Mouse (Mus musculus) forebrain, embryonic 15.5 days (tissue): Measurements from ENCODE around the gene Obscn. TPM values are rescaled to one million over a fixed set of nuclear protein-coding genes. Genes with fewer than 3 reads are reported as not detected.
A peak's percentile ranks its signal among the peaks of the same experiment; 100 is the strongest.

Experiments used
- ATAC-seq: fragments of 200-750 bp; cut with Nextera tagmentation; replicated peaks from 2 replicates; pipeline ENCODE4 v1.8.0; 2017; ENCODE audit warnings: mild to moderate bottlenecking, moderate TSS enrichment, moderate library complexity
- H3K27ac ChIP-seq: fragments of 300-500 bp; sonication (generic); replicated peaks from 2 replicates; pipeline ENCODE4 v1.5.1; 2015; ENCODE audit warnings: mild to moderate bottlenecking, inconsistent platforms
- H3K27me3 ChIP-seq: fragments of 300-500 bp; sonication (generic); 2 replicates; pipeline ENCODE4 v1.6.1; 2015; ENCODE audit warnings: inconsistent platforms
- H3K36me3 ChIP-seq: fragments of 300-500 bp; sonication (generic); 2 replicates; pipeline ENCODE4 v1.6.1; 2015; ENCODE audit warnings: mild to moderate bottlenecking, inconsistent platforms
- H3K4me1 ChIP-seq: fragments of 300-500 bp; sonication (generic); 2 replicates; pipeline ENCODE4 v1.6.1; 2015; ENCODE audit warnings: inconsistent platforms
- H3K4me2 ChIP-seq: fragments of 300-500 bp; sonication (generic); replicated peaks from 2 replicates; pipeline ENCODE4 v1.6.1; 2015; ENCODE audit warnings: mild to moderate bottlenecking, inconsistent platforms
- H3K4me3 ChIP-seq: fragments of 300-500 bp; sonication (generic); 2 replicates; pipeline ENCODE4 v1.5.1; 2015; ENCODE audit warnings: mild to moderate bottlenecking, inconsistent platforms
- H3K9ac ChIP-seq: fragments of 300-500 bp; sonication (generic); replicated peaks from 2 replicates; pipeline ENCODE4 v1.6.1; 2015; ENCODE audit warnings: mild to moderate bottlenecking, inconsistent platforms
- H3K9me3 ChIP-seq: fragments of 300-500 bp; sonication (generic); 2 replicates; pipeline ENCODE4 v1.6.1; 2016; ENCODE audit warnings: inconsistent platforms
- WGBS: fragments of 180-500 bp; shearing (Covaris S2); methylation state at CpG from one replicate; pipeline ENCODE4 v1.1.7; 2015; ENCODE audit warnings: mixed read lengths; 5-methylcytosine and 5-hydroxymethylcytosine counted together
- polyA plus RNA-seq: library from polyadenylated mRNA; unstranded; fragments of >200 nt; fragmentation: Nextera tagmentation; extraction: Ambion mirVana; gene quantifications from 2 replicates; pipeline ENCODE4 v1.2.1, GENCODE M21; 2015

Gene Obscn
- polyA plus RNA-seq, result 0.06 and 0.19 TPM in 2 replicates

GRCm38 (mm10) chr11:59135904-59136452 is at the start of gene Obscn:
Gene Obscn (minus strand): TSS chr11:59136402.
- 19% methylated on average over 44 of the region's 44 CpGs for WGBS
- Histone ChIP-seq H3K27ac (no peak within 1 kb of the TSS), H3K36me3 (no peaks in the 10 kb centered on the region), H3K9ac (0 out of 2 replicates have a peak within 1 kb of the TSS, but pooled peaks have one; percentile 1), H3K4me1 (peaks cover 3% of the 10 kb centered on the region; the same call in 1 of the 2 replicates), H3K9me3 (no peaks in the 10 kb centered on the region), H3K27me3 (peaks cover 54% of the 10 kb centered on the region), H3K4me3 (peak within 1 kb of the TSS; percentile 25), H3K4me2 (peak within 1 kb of the TSS; percentile 40)
- no peak for ATAC-seq

GRCm38 (mm10) chr11:59185490-59185889 is 49.3 kb upstream of the Obscn start:
- Histone ChIP-seq H3K4me3 (no peak overlapping the region), H3K4me2 (no peak overlapping the region), H3K36me3 (peaks cover 24% of the 10 kb centered on the region), H3K9me3 (no peaks in the 10 kb centered on the region), H3K9ac (no peak overlapping the region), H3K27me3 (no peaks in the 10 kb centered on the region), H3K27ac (no peak overlapping the region), H3K4me1 (peaks cover 12% of the 10 kb centered on the region)
- 87% methylated on average over 5 of the region's 5 CpGs for WGBS
- no peak for ATAC-seq

- no peaks in the 10 kb centered on the region for H3K4me1 ChIP-seq
- no peak overlapping the region for H3K4me3 ChIP-seq
- H3K9ac ChIP-seq, result no peak overlapping the region
- ATAC-seq, result no peak
- no peak overlapping the region for H3K4me2 ChIP-seq
- no peaks in the 10 kb centered on the region for H3K9me3 ChIP-seq
- peaks cover 24% of the 10 kb centered on the region for H3K36me3 ChIP-seq
- H3K27me3 ChIP-seq, result peaks cover 8% of the 10 kb centered on the region; the same call in 1 of the 2 replicates
- 31% methylated on average over 3 of the region's 3 CpGs for WGBS
- H3K27ac ChIP-seq, result no peak overlapping the region
Measured at GRCm38 (mm10) chr11:59183821-59184220, 47.6 kb upstream of the Obscn start.

- H3K27me3 ChIP-seq, result peaks cover 17% of the 10 kb centered on the region
- ATAC-seq, result no peak
- H3K4me1 ChIP-seq, result no peaks in the 10 kb centered on the region
- no peak within 1 kb of the TSS for H3K4me2 ChIP-seq
- peaks cover 24% of the 10 kb centered on the region for H3K36me3 ChIP-seq
- H3K4me3 ChIP-seq, result no peak within 1 kb of the TSS
- H3K9me3 ChIP-seq, result no peaks in the 10 kb centered on the region
- H3K9ac ChIP-seq, result no peak within 1 kb of the TSS
- WGBS, result 26% methylated on average over 3 of the region's 3 CpGs
- H3K27ac ChIP-seq, result no peak within 1 kb of the TSS
Measured at GRCm38 (mm10) chr11:59182864-59183331, 46.7 kb upstream of the Obscn start, which contains the start of gene Gjc2. Gene Gjc2 (minus strand): TSS chr11:59183213.

- no peak overlapping the region for H3K27ac ChIP-seq
- no peak overlapping the region for H3K4me3 ChIP-seq
- peaks cover 55% of the 10 kb centered on the region for H3K27me3 ChIP-seq
- H3K4me2 ChIP-seq, result no peak overlapping the region
- no peak overlapping the region for H3K9ac ChIP-seq
- 0 out of 2 replicates have a peak, but pooled peaks cover 4% of the 10 kb centered on the region for H3K4me1 ChIP-seq
- WGBS, result 7% methylated on average over 34 of the region's 34 CpGs
- H3K9me3 ChIP-seq, result no peaks in the 10 kb centered on the region
- no peaks in the 10 kb centered on the region for H3K36me3 ChIP-seq
- no peak for ATAC-seq
Measured at GRCm38 (mm10) chr11:59176921-59177320, 40.7 kb upstream of the Obscn start.

- H3K27me3 ChIP-seq, result peaks cover 55% of the 10 kb centered on the region
- WGBS, result 3% methylated on average over 48 of the region's 48 CpGs
Measured at GRCm38 (mm10) chr11:59176475-59176874, 40.3 kb upstream of the Obscn start.

GRCm38 (mm10) chr11:59174189-59174838 is 38.1 kb upstream of the Obscn start:
- ATAC-seq, result no peak
- 0 out of 2 replicates have a peak, but pooled peaks cover 4% of the 10 kb centered on the region for H3K4me1 ChIP-seq
- no peak overlapping the region for H3K9ac ChIP-seq
- WGBS, result 56% methylated on average over 6 of the region's 6 CpGs
- no peak overlapping the region for H3K27ac ChIP-seq
- no peak overlapping the region for H3K4me3 ChIP-seq
- no peaks in the 10 kb centered on the region for H3K36me3 ChIP-seq
- no peaks in the 10 kb centered on the region for H3K9me3 ChIP-seq
- no peak overlapping the region for H3K4me2 ChIP-seq
- peaks cover 49% of the 10 kb centered on the region for H3K27me3 ChIP-seq

More at GRCm38 (mm10) chr11:59176475-59176874, 40.3 kb upstream of the Obscn start:
- ATAC-seq, result no peak
- Histone ChIP-seq H3K4me2 (no peak overlapping the region), H3K36me3 (no peaks in the 10 kb centered on the region), H3K9me3 (no peaks in the 10 kb centered on the region), H3K27ac (no peak overlapping the region), H3K4me3 (no peak overlapping the region), H3K4me1 (0 out of 2 replicates have a peak, but pooled peaks cover 4% of the 10 kb centered on the region), H3K9ac (no peak overlapping the region)

- Histone ChIP-seq H3K9ac (no peak overlapping the region), H3K9me3 (no peaks in the 10 kb centered on the region), H3K36me3 (no peaks in the 10 kb centered on the region), H3K4me3 (no peak overlapping the region), H3K27me3 (peaks cover 15% of the 10 kb centered on the region), H3K27ac (no peak overlapping the region), H3K4me2 (no peak overlapping the region), H3K4me1 (no peaks in the 10 kb centered on the region)
- no peak for ATAC-seq
- 63% methylated on average over 4 of the region's 4 CpGs for WGBS
Measured at GRCm38 (mm10) chr11:59170549-59170948, 34.3 kb upstream of the Obscn start.

GRCm38 (mm10) chr11:59169807-59170206 is 33.6 kb upstream of the Obscn start:
- ATAC-seq, result no peak
- 78% methylated on average over 3 of the region's 3 CpGs for WGBS
- H3K4me1 ChIP-seq, result no peaks in the 10 kb centered on the region
- no peaks in the 10 kb centered on the region for H3K36me3 ChIP-seq
- no peak overlapping the region for H3K4me2 ChIP-seq
- no peak overlapping the region for H3K27ac ChIP-seq
- no peak overlapping the region for H3K9ac ChIP-seq
- H3K27me3 ChIP-seq, result peaks cover 7% of the 10 kb centered on the region
- no peaks in the 10 kb centered on the region for H3K9me3 ChIP-seq
- H3K4me3 ChIP-seq, result no peak overlapping the region

GRCm38 (mm10) chr11:59165616-59166241 is 29.5 kb upstream of the Obscn start:
- no peak overlapping the region for H3K27ac ChIP-seq
- H3K4me3 ChIP-seq, result no peak overlapping the region
- no peaks in the 10 kb centered on the region for H3K36me3 ChIP-seq
- H3K9ac ChIP-seq, result no peak overlapping the region
- no peak overlapping the region for H3K4me2 ChIP-seq
- no peaks in the 10 kb centered on the region for H3K27me3 ChIP-seq
- H3K9me3 ChIP-seq, result no peaks in the 10 kb centered on the region
- no peak for ATAC-seq
- H3K4me1 ChIP-seq, result peaks cover 16% of the 10 kb centered on the region
- 41% methylated on average over 2 of the region's 2 CpGs for WGBS

GRCm38 (mm10) chr11:59164384-59164783 is 28.2 kb upstream of the Obscn start:
- H3K4me2 ChIP-seq, result peak overlapping the region; percentile 45
- peak overlapping the region; percentile 98; the same call in 1 of the 2 replicates for H3K27ac ChIP-seq
- no peaks in the 10 kb centered on the region for H3K9me3 ChIP-seq
- 84% methylated on average over 9 of the region's 9 CpGs for WGBS
- no peaks in the 10 kb centered on the region for H3K36me3 ChIP-seq
- peak overlapping the region; percentile 60; the same call in 1 of the 2 replicates for H3K4me3 ChIP-seq
- no peak for ATAC-seq
- H3K27me3 ChIP-seq, result no peaks in the 10 kb centered on the region
- peaks cover 16% of the 10 kb centered on the region for H3K4me1 ChIP-seq
- H3K9ac ChIP-seq, result no peak overlapping the region
